Mouse (Mus musculus) embryonic facial prominence, embryonic 15.5 days (tissue): ENCODE data around the gene Lrrc43. TPM values are rescaled to one million over a fixed set of nuclear protein-coding genes. Genes with fewer than 3 reads are reported as not detected.

Source experiments
- ATAC-seq: fragments of 200-750 bp; cut with Nextera tagmentation; 2 replicates; pipeline ENCODE4 v1.8.0; 2017; ENCODE audit warnings: low read depth, moderate TSS enrichment; ENCODE audit not compliant: insufficient number of reproducible peaks, low FRiP score, low TSS enrichment
- H3K27ac ChIP-seq: fragments of 300-500 bp; sonication (generic); replicated peaks from 2 replicates; pipeline ENCODE4 v1.5.1; 2015; ENCODE audit warnings: mild to moderate bottlenecking, inconsistent platforms
- H3K27me3 ChIP-seq: fragments of 300-500 bp; sonication (generic); 2 replicates; pipeline ENCODE4 v1.6.1; 2015; ENCODE audit warnings: inconsistent platforms
- H3K36me3 ChIP-seq: fragments of 300-500 bp; sonication (generic); 2 replicates; pipeline ENCODE4 v1.6.1; 2015; ENCODE audit warnings: mild to moderate bottlenecking, inconsistent platforms
- H3K4me1 ChIP-seq: fragments of 300-500 bp; sonication (generic); 2 replicates; pipeline ENCODE4 v1.6.1; 2015; ENCODE audit warnings: inconsistent platforms
- H3K4me2 ChIP-seq: fragments of 300-500 bp; sonication (generic); replicated peaks from 2 replicates; pipeline ENCODE4 v1.6.1; 2015; ENCODE audit warnings: mild to moderate bottlenecking, inconsistent platforms
- H3K4me3 ChIP-seq: fragments of 300-500 bp; sonication (generic); replicated peaks from 2 replicates; pipeline ENCODE4 v1.5.1; 2015; ENCODE audit warnings: mild to moderate bottlenecking, inconsistent platforms
- H3K9ac ChIP-seq: fragments of 300-500 bp; sonication (generic); 2 replicates; pipeline ENCODE4 v1.6.1; 2015; ENCODE audit warnings: inconsistent platforms
- H3K9me3 ChIP-seq: fragments of 300-500 bp; sonication (generic); replicated peaks from 2 replicates; pipeline ENCODE4 v1.6.1; 2016; ENCODE audit warnings: inconsistent platforms
- WGBS: fragments of 180-500 bp; shearing (Covaris S2); methylation state at CpG from one replicate; pipeline ENCODE4 v1.1.7; 2015; 5-methylcytosine and 5-hydroxymethylcytosine counted together
- polyA plus RNA-seq: library from polyadenylated mRNA; unstranded; fragments of >200 nt; fragmentation: Nextera tagmentation; extraction: Ambion mirVana; gene quantifications from 2 replicates; pipeline ENCODE4 v1.2.1, GENCODE M21; 2015

Lrrc43 gene
- polyA plus RNA-seq = 1.1 and 1.5 TPM in 2 replicates

DNA sequence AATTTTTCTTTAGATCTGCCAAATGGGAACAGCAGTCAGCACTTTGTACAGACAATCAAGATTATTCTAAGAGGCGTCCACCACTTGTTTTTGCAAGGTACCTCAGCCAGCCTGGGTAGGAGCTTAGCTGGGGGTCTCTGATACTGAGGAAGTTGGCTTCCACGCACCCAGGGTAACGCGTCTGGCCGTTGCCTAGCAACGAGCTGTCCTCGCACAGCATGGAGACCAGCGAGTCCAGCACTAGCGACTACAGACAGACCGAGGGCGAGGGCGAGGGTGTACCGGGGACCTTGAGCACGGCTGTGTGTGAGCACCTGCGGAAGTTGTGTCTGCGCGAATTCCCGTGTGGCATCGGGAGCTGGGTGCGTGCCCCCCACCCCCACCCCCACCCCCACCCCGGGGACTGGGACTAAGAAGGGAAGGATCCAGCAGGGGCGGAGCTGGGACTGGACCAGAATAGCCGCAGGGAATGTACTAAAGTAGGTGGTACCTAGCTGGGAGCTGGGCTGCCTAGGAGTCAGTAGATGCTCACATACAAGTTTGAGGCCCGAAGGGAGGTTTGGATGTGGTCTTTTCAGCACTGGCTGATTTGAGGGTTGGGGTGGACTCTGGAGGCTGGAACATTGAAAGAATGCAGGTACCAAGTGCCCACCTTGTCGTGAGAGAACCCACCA is at the start of gene Lrrc43, which contains the start of gene Il31:
Lrrc43 (plus strand) TSS at position 194 of the 674 bp plus-strand sequence.
Il31 (minus strand) TSS at position 378 of the 674 bp plus-strand sequence.
- no peaks in the 10 kb centered on the region for H3K36me3 ChIP-seq
- ATAC-seq = 0 out of 2 replicates have a peak, but pooled peaks have one; percentile 39
- H3K4me2 ChIP-seq = peak within 1 kb of the TSS; percentile 28
- no peaks in the 10 kb centered on the region for H3K9me3 ChIP-seq
- WGBS = 6% methylated on average over 25 of the region's 25 CpGs
- no peaks in the 10 kb centered on the region for H3K4me1 ChIP-seq
- no peak within 1 kb of the TSS for H3K9ac ChIP-seq
- H3K4me3 ChIP-seq = no peak within 1 kb of the TSS
- no peak within 1 kb of the TSS for H3K27ac ChIP-seq
- H3K27me3 ChIP-seq = no peaks in the 10 kb centered on the region

DNA sequence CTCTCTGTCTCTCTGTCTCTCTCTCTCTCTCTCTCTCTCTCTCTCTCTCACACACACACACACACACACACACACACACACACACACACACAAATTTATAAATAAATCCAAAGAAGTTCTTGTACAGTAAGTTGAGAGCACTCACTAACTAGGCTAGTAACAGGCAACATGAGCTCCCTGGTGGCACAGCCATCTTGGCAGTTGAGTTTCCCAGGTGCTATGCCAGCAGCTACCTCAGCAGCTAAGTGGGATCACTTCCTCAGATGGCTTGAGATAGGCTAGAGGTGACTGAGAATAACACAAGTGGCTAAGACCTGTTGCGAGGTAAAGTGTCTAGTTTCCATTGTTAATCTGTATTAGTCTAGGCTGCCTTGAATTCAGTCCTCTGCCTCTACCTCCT is 49.8 kb upstream of the Lrrc43 start:
- no peaks in the 10 kb centered on the region for H3K9me3 ChIP-seq
- H3K36me3 ChIP-seq = peaks cover 23% of the 10 kb centered on the region
- ATAC-seq = no peak
- H3K4me2 ChIP-seq = no peak overlapping the region
- 88% methylated on average over 1 of the region's 1 CpGs for WGBS
- no peak overlapping the region for H3K9ac ChIP-seq
- no peak overlapping the region for H3K27ac ChIP-seq
- H3K4me1 ChIP-seq = peaks cover 12% of the 10 kb centered on the region
- no peak overlapping the region for H3K4me3 ChIP-seq
- no peaks in the 10 kb centered on the region for H3K27me3 ChIP-seq

DNA sequence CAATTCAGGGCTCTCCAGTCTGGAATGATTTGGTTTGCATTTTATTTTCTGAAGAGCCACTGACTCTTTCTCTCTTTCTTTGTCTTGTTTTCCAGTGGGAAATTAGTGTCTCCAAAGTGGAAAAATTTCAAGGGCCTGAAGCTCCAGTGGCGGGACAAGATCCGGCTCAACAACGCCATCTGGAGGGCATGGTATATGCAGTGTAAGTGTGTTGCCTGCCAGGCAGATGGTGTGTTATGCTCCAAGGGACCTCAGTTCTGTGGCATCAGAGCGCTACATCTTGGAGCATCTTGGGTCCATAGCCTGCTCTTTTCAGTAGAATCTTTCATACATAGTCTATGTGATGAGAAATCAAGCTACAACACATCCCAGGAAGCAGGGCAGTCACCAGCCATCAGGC is 49.2 kb upstream of the Lrrc43 start:
- Histone ChIP-seq H3K9me3 (no peaks in the 10 kb centered on the region), H3K4me1 (peaks cover 12% of the 10 kb centered on the region), H3K27me3 (no peaks in the 10 kb centered on the region), H3K9ac (no peak overlapping the region), H3K4me3 (no peak overlapping the region), H3K27ac (no peak overlapping the region), H3K36me3 (peaks cover 29% of the 10 kb centered on the region), H3K4me2 (no peak overlapping the region)
- ATAC-seq = no peak
- 83% methylated on average over 4 of the region's 4 CpGs for WGBS

DNA sequence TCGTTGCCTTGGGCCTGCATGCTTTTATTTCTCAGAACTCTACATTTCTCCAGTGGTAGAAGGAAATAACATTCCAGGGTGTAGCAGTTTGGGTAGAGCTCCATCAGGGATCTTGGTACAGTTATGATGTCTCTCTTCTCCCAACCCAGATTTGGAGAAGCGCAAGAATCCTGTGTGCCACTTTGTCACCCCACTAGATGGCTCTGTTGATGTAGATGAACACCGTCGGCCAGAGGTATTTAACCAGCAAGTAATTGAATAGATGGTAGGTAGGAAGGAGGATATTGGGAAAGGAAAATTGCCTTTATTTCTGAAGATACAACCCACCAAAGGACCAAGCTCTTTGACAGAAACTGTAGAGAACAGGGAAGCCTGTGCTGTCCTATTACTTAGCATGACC is 48.4 kb upstream of the Lrrc43 start:
- H3K4me1 ChIP-seq = peaks cover 11% of the 10 kb centered on the region
- no peaks in the 10 kb centered on the region for H3K27me3 ChIP-seq
- no peak overlapping the region for H3K4me2 ChIP-seq
- peaks cover 32% of the 10 kb centered on the region for H3K36me3 ChIP-seq
- H3K9ac ChIP-seq = no peak overlapping the region
- WGBS = 65% methylated on average over 4 of the region's 4 CpGs
- H3K9me3 ChIP-seq = no peaks in the 10 kb centered on the region
- no peak overlapping the region for H3K27ac ChIP-seq
- no peak overlapping the region for H3K4me3 ChIP-seq
- ATAC-seq = no peak

DNA sequence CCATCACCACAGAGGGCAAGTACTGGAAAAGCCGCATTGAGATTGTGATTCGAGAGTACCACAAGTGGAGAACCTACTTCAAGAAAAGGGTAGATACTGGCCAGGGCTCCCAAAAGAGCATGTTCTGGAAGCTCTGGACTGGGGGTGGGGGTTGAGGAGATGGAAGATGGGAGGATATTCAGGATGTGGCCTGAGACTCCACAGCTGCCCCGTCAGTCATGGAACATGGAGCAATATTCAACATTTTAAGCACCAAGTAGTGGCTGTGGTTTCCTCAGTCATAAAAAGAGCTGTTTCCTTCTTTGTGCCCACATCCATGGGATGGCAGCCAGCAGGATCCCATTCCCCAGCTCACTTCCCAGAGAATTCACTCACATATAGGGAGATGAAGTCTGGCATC is 46.8 kb upstream of the Lrrc43 start:
- H3K9me3 ChIP-seq = no peaks in the 10 kb centered on the region
- ATAC-seq = no peak
- no peak overlapping the region for H3K4me2 ChIP-seq
- no peak overlapping the region for H3K27ac ChIP-seq
- no peak overlapping the region for H3K4me3 ChIP-seq
- no peak overlapping the region for H3K9ac ChIP-seq
- H3K36me3 ChIP-seq = peaks cover 46% of the 10 kb centered on the region
- WGBS = 88% methylated on average over 3 of the region's 3 CpGs
- H3K4me1 ChIP-seq = no peaks in the 10 kb centered on the region
- H3K27me3 ChIP-seq = no peaks in the 10 kb centered on the region

DNA sequence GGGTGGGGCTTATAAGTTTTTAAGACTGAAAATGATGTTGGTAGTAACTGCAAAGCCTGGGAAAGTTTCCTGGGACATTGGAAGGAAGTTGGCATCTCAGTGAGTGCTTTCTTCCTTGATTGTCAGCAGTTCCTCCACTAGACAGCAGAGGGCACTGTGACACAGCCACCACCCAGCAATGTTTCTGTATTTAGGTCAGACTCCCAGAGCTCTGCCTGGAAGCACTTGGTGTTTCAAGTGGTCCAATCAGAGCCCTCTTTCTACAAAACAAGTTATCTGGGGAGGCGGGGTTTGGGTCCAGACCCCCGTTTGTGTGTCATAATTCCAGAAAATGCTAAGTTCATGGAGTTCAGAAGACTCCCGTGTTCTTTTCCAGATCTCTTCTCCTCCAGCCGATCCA is 45.0 kb upstream of the Lrrc43 start:
- ATAC-seq = no peak
- H3K36me3 ChIP-seq = peaks cover 58% of the 10 kb centered on the region
- H3K4me3 ChIP-seq = no peak overlapping the region
- no peaks in the 10 kb centered on the region for H3K9me3 ChIP-seq
- H3K4me1 ChIP-seq = no peaks in the 10 kb centered on the region
- 38% methylated on average over 4 of the region's 4 CpGs for WGBS
- no peak overlapping the region for H3K9ac ChIP-seq
- H3K27me3 ChIP-seq = no peaks in the 10 kb centered on the region
- H3K27ac ChIP-seq = no peak overlapping the region
- H3K4me2 ChIP-seq = no peak overlapping the region

DNA sequence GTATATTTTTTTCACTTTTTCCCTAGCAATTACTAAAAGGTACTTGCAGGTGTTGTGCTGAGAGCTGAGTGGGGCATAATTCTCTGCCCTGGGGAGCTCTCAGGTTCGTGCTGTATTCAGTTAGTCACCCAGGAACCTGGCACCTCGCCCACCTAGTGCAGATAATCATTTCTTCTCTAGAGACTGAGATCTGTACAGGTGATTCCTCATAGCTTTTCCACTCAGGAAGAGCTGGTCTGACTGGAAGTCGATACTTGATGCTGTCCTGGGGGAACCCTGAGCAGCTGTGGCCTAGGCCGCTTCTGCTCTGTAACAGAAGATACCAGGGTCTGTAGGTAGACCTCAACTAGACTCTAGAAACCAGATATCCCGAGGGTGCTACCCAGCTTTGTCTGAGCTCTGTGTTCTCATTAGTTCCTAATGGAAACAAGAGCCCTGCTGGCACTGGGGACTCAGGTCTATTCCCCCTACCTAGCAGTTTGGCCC is 44.2 kb upstream of the Lrrc43 start:
- Histone ChIP-seq H3K4me3 (no peak overlapping the region), H3K27me3 (no peaks in the 10 kb centered on the region), H3K9me3 (no peaks in the 10 kb centered on the region), H3K4me1 (no peaks in the 10 kb centered on the region), H3K27ac (no peak overlapping the region), H3K36me3 (peaks cover 66% of the 10 kb centered on the region), H3K9ac (no peak overlapping the region), H3K4me2 (no peak overlapping the region)
- ATAC-seq = peak; percentile 58; the same call in 1 of the 2 replicates
- WGBS = 81% methylated on average over 5 of the region's 5 CpGs

DNA sequence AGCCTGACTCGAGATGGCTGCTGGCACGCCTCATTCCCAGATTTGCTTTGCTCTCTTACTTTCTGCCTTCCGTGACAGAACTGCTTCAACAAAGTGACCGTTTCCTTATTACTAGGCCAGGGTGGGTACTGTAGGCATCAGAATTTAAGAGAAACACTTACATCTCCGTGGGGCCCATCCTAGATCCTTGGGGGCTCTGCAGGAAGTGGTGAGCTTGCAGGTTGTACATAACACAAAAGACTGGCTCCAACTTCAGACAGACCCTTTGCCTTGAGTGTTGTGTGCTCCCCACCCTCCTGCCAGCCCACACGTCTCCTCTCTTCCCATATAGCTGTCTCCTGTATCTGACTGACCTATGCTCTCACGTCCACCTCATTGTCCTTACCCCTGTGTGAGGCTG is 37.2 kb upstream of the Lrrc43 start:
- no peak overlapping the region for H3K27ac ChIP-seq
- no peaks in the 10 kb centered on the region for H3K4me1 ChIP-seq
- H3K27me3 ChIP-seq = no peaks in the 10 kb centered on the region
- no peaks in the 10 kb centered on the region for H3K9me3 ChIP-seq
- no peak overlapping the region for H3K4me3 ChIP-seq
- H3K36me3 ChIP-seq = peaks cover 83% of the 10 kb centered on the region
- no peak for ATAC-seq
- H3K9ac ChIP-seq = no peak overlapping the region
- 90% methylated on average over 7 of the region's 7 CpGs for WGBS
- H3K4me2 ChIP-seq = no peak overlapping the region

DNA sequence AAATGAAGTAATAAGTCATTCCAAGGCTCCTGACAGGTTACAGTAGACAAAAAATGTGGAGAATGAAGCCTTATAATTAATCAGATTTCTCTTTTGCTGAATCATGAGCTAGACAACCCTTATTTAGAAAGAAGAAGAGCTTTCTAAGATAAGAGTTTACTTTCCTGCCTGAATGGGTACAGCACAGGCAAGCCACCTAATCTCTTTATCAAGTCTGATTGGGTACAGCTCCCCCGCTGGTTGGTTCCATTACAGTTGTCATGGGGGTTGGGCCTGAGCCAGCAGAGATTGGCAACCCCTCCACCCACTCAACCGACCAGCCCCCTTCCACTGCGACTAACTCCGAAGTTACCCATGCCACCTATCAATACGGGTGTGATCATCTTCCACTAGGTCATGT is 27.7 kb upstream of the Lrrc43 start:
- no peak overlapping the region for H3K4me2 ChIP-seq
- no peak for ATAC-seq
- H3K36me3 ChIP-seq = peaks cover 5% of the 10 kb centered on the region; the same call in 1 of the 2 replicates
- no peak overlapping the region for H3K27ac ChIP-seq
- H3K9ac ChIP-seq = no peak overlapping the region
- H3K27me3 ChIP-seq = no peaks in the 10 kb centered on the region
- H3K4me3 ChIP-seq = no peak overlapping the region
- no peaks in the 10 kb centered on the region for H3K9me3 ChIP-seq
- no peaks in the 10 kb centered on the region for H3K4me1 ChIP-seq
- 59% methylated on average over 5 of the region's 5 CpGs for WGBS

DNA sequence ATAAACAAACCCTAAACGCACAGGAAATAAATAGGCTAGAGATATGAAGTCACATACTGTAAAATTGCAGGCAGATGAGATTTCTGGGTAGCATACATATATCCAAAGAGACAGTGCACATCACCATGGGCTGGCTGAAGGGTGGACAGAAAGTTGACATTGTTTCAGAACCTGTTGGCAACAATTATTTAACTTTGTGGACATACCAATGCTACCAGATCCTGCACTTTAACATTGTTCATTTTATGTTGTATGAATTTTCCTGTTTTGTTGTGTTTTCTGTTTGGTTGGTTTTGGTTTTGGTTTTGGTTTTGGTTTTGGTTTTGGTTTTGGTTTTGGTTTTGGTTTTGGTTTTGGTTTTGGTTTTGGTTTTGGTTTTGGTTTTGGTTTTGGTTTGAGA is 24.5 kb upstream of the Lrrc43 start:
- Histone ChIP-seq H3K4me2 (no peak overlapping the region), H3K4me3 (no peak overlapping the region), H3K27me3 (no peaks in the 10 kb centered on the region), H3K4me1 (no peaks in the 10 kb centered on the region), H3K27ac (no peak overlapping the region), H3K9ac (no peak overlapping the region), H3K36me3 (no peaks in the 10 kb centered on the region), H3K9me3 (no peaks in the 10 kb centered on the region)
- 92% methylated on average over 1 of the region's 1 CpGs for WGBS
- no peak for ATAC-seq

DNA sequence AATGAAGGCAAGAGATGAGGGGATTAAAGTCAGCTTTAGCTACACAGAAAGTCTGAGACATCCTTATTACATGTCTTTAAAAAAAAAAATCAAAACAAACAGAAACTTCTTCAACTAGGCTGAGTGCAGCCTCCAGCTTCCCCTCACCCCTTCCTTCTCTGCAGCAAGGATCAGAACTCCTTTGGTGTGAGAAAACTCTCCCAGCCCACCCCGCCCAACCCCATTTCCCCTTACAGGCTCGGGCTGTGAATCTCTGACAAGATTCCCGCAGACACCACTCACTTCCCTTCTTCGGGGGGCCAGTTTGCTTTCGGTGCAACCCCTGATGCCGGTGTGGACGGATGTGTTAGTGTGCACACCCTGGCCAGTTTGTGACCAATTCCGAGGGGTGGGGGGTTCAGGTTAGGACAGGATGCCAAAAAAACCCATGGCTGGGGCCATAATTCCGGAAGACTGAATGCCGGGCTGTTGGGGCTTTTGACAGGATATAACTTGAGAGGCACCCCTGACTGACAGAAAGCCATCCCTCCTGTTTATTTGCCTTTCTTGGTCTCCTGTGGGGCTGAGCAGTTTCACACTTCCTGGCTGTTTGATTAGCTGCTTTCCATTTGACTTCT is 18.2 kb upstream of the Lrrc43 start:
- Histone ChIP-seq H3K4me2 (peak overlapping the region; percentile 21; the same call in 1 of the 2 replicates), H3K9ac (no peak overlapping the region), H3K4me1 (no peaks in the 10 kb centered on the region), H3K4me3 (no peak overlapping the region; the same call in 1 of the 2 replicates), H3K36me3 (no peaks in the 10 kb centered on the region), H3K27me3 (no peaks in the 10 kb centered on the region), H3K9me3 (no peaks in the 10 kb centered on the region), H3K27ac (no peak overlapping the region)
- 41% methylated on average over 10 of the region's 10 CpGs for WGBS
- ATAC-seq = no peak
